Mouse (Mus musculus) CH12.LX (cell line): ENCODE measurements around the gene Hist1h2bc. TPM values are rescaled to one million over a fixed set of nuclear protein-coding genes. Genes with fewer than 3 reads are reported as not detected.
A peak's percentile ranks its signal among the peaks of the same experiment; 100 is the strongest.

ENCODE experiments used
- DNase-seq: peaks from one replicate; pipeline ENCODE4 v3.0.0-alpha.2; 2013; ENCODE audit errors: extremely low read depth
- H3K27ac ChIP-seq: 2 replicates; pipeline ENCODE4 v1.5.1; 2012; ENCODE audit warnings: low read depth, mild to moderate bottlenecking, control low read depth, moderate library complexity; ENCODE audit not compliant: insufficient read depth
- H3K27me3 ChIP-seq: replicated peaks from 2 replicates; pipeline ENCODE3; 2012; ENCODE audit warnings: inconsistent platforms
- H3K36me3 ChIP-seq, 2 experiments: replicated peaks in 1 of 2; 2 replicates each; pipeline versions ENCODE3 to v1.6.1; 2012; ENCODE audit warnings: inconsistent platforms in 1 of 2, low read length in 1 of 2, mild to moderate bottlenecking in 1 of 2, mixed read lengths in 1 of 2, moderate library complexity in 1 of 2; ENCODE audit not compliant: control insufficient read depth in 1 of 2, insufficient read depth in 1 of 2
- H3K4me1 ChIP-seq, 2 experiments: 2 replicates each; pipeline ENCODE4 v1.6.1; 2012; ENCODE audit warnings: inconsistent platforms in 1 of 2, moderate library complexity in 1 of 2; ENCODE audit not compliant: insufficient read depth in 2 of 2, control insufficient read depth in 1 of 2
- H3K4me2 ChIP-seq: 2 replicates; pipeline ENCODE4 v1.6.1; 2012; ENCODE audit warnings: low read depth, mild to moderate bottlenecking, control low read depth; ENCODE audit not compliant: poor library complexity, insufficient read depth, severe bottlenecking
- H3K4me3 ChIP-seq, 3 experiments: fragments of 150-350 bp in 1 of 3; sonication (generic) in 1 of 3; replicated peaks in 1 of 3; 2 replicates each; pipeline versions ENCODE3 to v1.5.1; 2011 to 2012; ENCODE audit warnings: low read depth in 2 of 3, low read length in 2 of 3, mild to moderate bottlenecking in 2 of 3, moderate library complexity in 2 of 3, control low read depth in 1 of 3, improper control_type of control experiment in 1 of 3, inconsistent platforms in 1 of 3, mixed read lengths in 1 of 3; ENCODE audit not compliant: poor library complexity in 1 of 3
- H3K79me2 ChIP-seq: replicated peaks from 2 replicates; pipeline ENCODE4 v1.6.1; 2012; ENCODE audit warnings: mild to moderate bottlenecking, moderate library complexity; ENCODE audit not compliant: control insufficient read depth, poor library complexity, insufficient read depth, severe bottlenecking; ENCODE audit errors: extremely low read depth
- H3K9ac ChIP-seq: 2 replicates; pipeline ENCODE4 v1.6.1; 2012; ENCODE audit warnings: low read depth, mild to moderate bottlenecking, control low read depth, moderate library complexity; ENCODE audit not compliant: insufficient read depth
- H3K9me3 ChIP-seq: replicated peaks from 2 replicates; pipeline ENCODE3; 2012; ENCODE audit warnings: low read length, inconsistent platforms, mixed read lengths
- BHLHE40 ChIP-seq: IDR thresholded peaks from 2 replicates; pipeline ENCODE4 v1.6.1; 2011; ENCODE audit warnings: mild to moderate bottlenecking, low read depth, low read length, improper control_type of control experiment
- CHD2 ChIP-seq: IDR thresholded peaks from 2 replicates; pipeline ENCODE4 v1.6.1; 2011; ENCODE audit warnings: low read length, improper control_type of control experiment
- E2F4 ChIP-seq: IDR thresholded peaks from 2 replicates; pipeline ENCODE4 v1.6.1; 2011; ENCODE audit warnings: low read depth, low read length, improper control_type of control experiment; ENCODE audit not compliant: insufficient replicate concordance
- GABPA ChIP-seq: IDR thresholded peaks from 2 replicates; pipeline ENCODE4 v1.6.1; 2012; ENCODE audit warnings: low read depth, low read length, improper control_type of control experiment, inconsistent platforms; ENCODE audit not compliant: insufficient replicate concordance
- HCFC1 ChIP-seq: IDR thresholded peaks from 2 replicates; pipeline ENCODE4 v1.6.1; 2012; ENCODE audit warnings: low read depth, mild to moderate bottlenecking, inconsistent platforms, low read length, improper control_type of control experiment
- IRF4 ChIP-seq: IDR thresholded peaks from 2 replicates; pipeline ENCODE4 v1.6.1; 2014; ENCODE audit warnings: low read depth, mild to moderate bottlenecking, inconsistent platforms, low read length, improper control_type of control experiment
- KAT2A ChIP-seq: IDR thresholded peaks from 2 replicates; pipeline ENCODE4 v1.6.1; 2012; ENCODE audit warnings: low read length, improper control_type of control experiment, inconsistent platforms; ENCODE audit not compliant: insufficient replicate concordance
- MAX ChIP-seq: IDR thresholded peaks from 2 replicates; pipeline ENCODE4 v1.6.1; 2011; ENCODE audit warnings: low read length, improper control_type of control experiment
- MAZ ChIP-seq: IDR thresholded peaks from 2 replicates; pipeline ENCODE4 v1.6.1; 2012; ENCODE audit warnings: low read depth, mild to moderate bottlenecking, inconsistent platforms, low read length, improper control_type of control experiment, moderate library complexity
- MYC ChIP-seq: IDR thresholded peaks from 2 replicates; pipeline ENCODE4 v1.6.1; 2011; ENCODE audit warnings: low read depth, mild to moderate bottlenecking, improper control_type of control experiment, low read length
- NRF1 ChIP-seq: IDR thresholded peaks from 2 replicates; pipeline ENCODE4 v1.6.1; 2014; ENCODE audit warnings: low read depth, mild to moderate bottlenecking, inconsistent platforms, low read length, improper control_type of control experiment, moderate library complexity
- PAX5 ChIP-seq: IDR thresholded peaks from 2 replicates; pipeline ENCODE4 v1.6.1; 2012; ENCODE audit warnings: low read length, inconsistent platforms, mixed read lengths
- RAD21 ChIP-seq: IDR thresholded peaks from 2 replicates; pipeline ENCODE4 v1.6.1; 2011; ENCODE audit warnings: low read depth, mild to moderate bottlenecking, low read length, improper control_type of control experiment, moderate library complexity
- RCOR1 ChIP-seq: conservative IDR thresholded peaks from 2 replicates; pipeline ENCODE4 v1.6.1; 2012; ENCODE audit warnings: low read depth, mild to moderate bottlenecking, inconsistent platforms, low read length, improper control_type of control experiment
- SIN3A ChIP-seq: IDR thresholded peaks from 2 replicates; pipeline ENCODE4 v1.6.1; 2012; ENCODE audit warnings: low read length, improper control_type of control experiment, inconsistent platforms
- UBTF ChIP-seq: IDR thresholded peaks from 2 replicates; pipeline ENCODE4 v1.6.1; 2012; ENCODE audit warnings: low read depth, mild to moderate bottlenecking, inconsistent platforms, low read length, improper control_type of control experiment, moderate library complexity
- ZC3H11A ChIP-seq: IDR thresholded peaks from 2 replicates; pipeline ENCODE4 v1.6.1; 2012; ENCODE audit warnings: low read depth, mild to moderate bottlenecking, inconsistent platforms, low read length, improper control_type of control experiment
- ZMIZ1 ChIP-seq: IDR thresholded peaks from 2 replicates; pipeline ENCODE4 v1.6.1; 2012; ENCODE audit warnings: low read depth, mild to moderate bottlenecking, inconsistent platforms, low read length, improper control_type of control experiment
- dilution Hi-C: fragments of 300-500 bp; cut with MboI; formaldehyde crosslinking; loops from 2 replicates; pipeline ENCODE4 v1.14.3; 2020; ENCODE audit warnings: low sequenced_read_pairs; ENCODE audit not compliant: extremely low pct_unique_long_range_greater_than_20kb, extremely low pct_ligation_motif_present
- in situ Hi-C: fragments of 300-500 bp; cut with MboI; formaldehyde crosslinking; loops from 3 replicates; pipeline ENCODE4 v1.14.3; 2019; ENCODE audit warnings: low sequenced_read_pairs, low pct_ligation_motif_present, low pct_unique_long_range_greater_than_20kb, mixed read lengths
- polyA plus RNA-seq: library from polyadenylated mRNA; unstranded; fragments of >175 nt; gene quantifications from 2 replicates; pipeline ENCODE4 v1.2.1, GENCODE M21; 2012; ENCODE audit warnings: low read depth; ENCODE audit not compliant: insufficient read length
- total RNA-seq, 2 experiments: library from RNA; depleted of rRNA; stranded (reverse); fragments of 300-350 nt in 1 of 2; fragments of >200 nt in 1 of 2; gene quantifications; 2 replicates each; pipeline ENCODE4 v1.2.3; 2012 to 2014

Hist1h2bc gene
- total and polyA plus RNA-seq, 3 experiments = 2.2 to 436 (median 17.4) TPM

GRCm38 (mm10) chr13:23708654-23709053, 24.7 kb downstream of the Hist1h2bc start:
- no peak overlapping the region for H3K27ac ChIP-seq
- no peak for DNase-seq
- no peak overlapping the region for H3K4me2 ChIP-seq
- TF ChIP-seq BHLHE40 (no peak), E2F4 (no peak), SIN3A (no peak), GABPA (no peak), MYC (no peak), PAX5 (no peak), RCOR1 (no peak), MAX (no peak), ZMIZ1 (no peak), CHD2 (no peak), KAT2A (no peak), NRF1 (no peak), ZC3H11A (no peak), IRF4 (no peak), HCFC1 (no peak), UBTF (no peak), RAD21 (no peak)
- H3K27me3 ChIP-seq = no peaks in the 10 kb centered on the region
- H3K9ac ChIP-seq = no peak overlapping the region
- H3K36me3 ChIP-seq = no peaks in the 10 kb centered on the region
- no peaks in the 10 kb centered on the region for H3K79me2 ChIP-seq
- no peaks in the 10 kb centered on the region for H3K9me3 ChIP-seq
- in situ Hi-C loops (no loop called here), dilution Hi-C loops (no loop called here)
- peaks cover 15 to 55% of the 10 kb centered on the region in 2 experiments for H3K4me1 ChIP-seq
- no peak overlapping the region for H3K4me3 ChIP-seq

DNA sequence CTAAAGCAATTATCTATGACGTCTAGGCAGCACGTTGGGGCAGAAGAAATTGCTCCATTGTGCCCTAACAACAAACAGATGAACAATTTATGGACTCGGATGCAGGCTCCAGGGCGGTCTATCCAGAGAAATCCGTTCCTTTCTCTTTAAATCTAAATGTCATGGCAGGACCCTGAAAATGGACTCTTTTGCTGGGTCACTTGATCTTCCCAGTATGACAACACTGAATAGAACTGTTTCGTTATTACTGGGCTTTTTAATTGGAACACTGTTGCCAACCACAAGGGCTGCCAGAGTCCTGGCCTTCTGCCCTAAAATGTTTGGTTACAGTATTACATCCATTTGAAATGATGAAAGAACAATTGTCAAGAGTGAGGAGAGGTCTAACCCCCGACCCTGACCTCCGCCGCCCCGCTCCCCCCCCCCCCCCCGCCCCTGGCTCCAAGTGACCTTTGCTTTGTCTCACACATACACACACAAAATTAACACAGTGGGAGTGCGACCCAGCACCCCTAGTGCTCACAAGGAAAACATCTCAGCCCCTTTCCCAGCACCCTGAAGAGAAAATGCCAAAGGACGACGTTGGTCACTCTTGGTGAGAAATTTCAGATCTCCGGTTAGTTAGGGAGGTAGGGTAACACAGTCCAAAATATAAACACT, 25.8 kb downstream of the Hist1h2bc start:
- in situ Hi-C loops = no loop called here
- Histone ChIP-seq H3K27me3 (no peaks in the 10 kb centered on the region), H3K4me2 (peak overlapping the region; percentile 41), H3K9ac (peak overlapping the region; percentile 56), H3K79me2 (no peaks in the 10 kb centered on the region), H3K27ac (no peak overlapping the region), H3K36me3 (no peaks in the 10 kb centered on the region), H3K4me3 (peak overlapping the region; percentile 40 to 54 (median 42))
- DNase-seq = no peak
- dilution Hi-C loops = no loop called here
- no peak for TF ChIP-seq MYC
- 0 out of 2 replicates have a peak, but pooled peaks have one; percentile 14 for TF ChIP-seq MAZ
- TF ChIP-seq, all 38 proteins: peak for 1
- Histone ChIP-seq H3K9me3 (no peaks in the 10 kb centered on the region), H3K4me1 (peaks cover 15 to 48% of the 10 kb centered on the region in 2 experiments)
